Mouse (Mus musculus) forebrain, embryonic 10.5 days (tissue): Measurements from ENCODE around the gene Slc30a3. TPM values are rescaled to one million over a fixed set of nuclear protein-coding genes. Genes with fewer than 3 reads are reported as not detected.
"Not testable (repeated sequence)": the region's sequence is repeated elsewhere in the genome, so short reads cannot be mapped to it uniquely, and the experiment has no call there.

Source experiments
- DNase-seq: peaks from one replicate; pipeline ENCODE4 v3.0.0-alpha.2; 2017; ENCODE audit warnings: low spot score; ENCODE audit errors: extremely low spot score
- H3K27ac ChIP-seq: fragments of 300-500 bp; sonication (generic); 2 replicates; pipeline ENCODE4 v1.5.1; 2016; ENCODE audit warnings: mild to moderate bottlenecking
- H3K27me3 ChIP-seq: fragments of 300-500 bp; sonication (generic); 2 replicates; pipeline ENCODE4 v1.6.1; 2016; ENCODE audit warnings: mild to moderate bottlenecking; ENCODE audit not compliant: poor library complexity, severe bottlenecking
- H3K36me3 ChIP-seq: fragments of 300-500 bp; sonication (generic); replicated peaks from 2 replicates; pipeline ENCODE4 v1.6.1; 2016; ENCODE audit warnings: mild to moderate bottlenecking, moderate library complexity
- H3K4me1 ChIP-seq: fragments of 300-500 bp; sonication (generic); 2 replicates; pipeline ENCODE4 v1.6.1; 2016
- H3K4me3 ChIP-seq: fragments of 300-500 bp; sonication (generic); 2 replicates; pipeline ENCODE4 v1.5.1; 2016; ENCODE audit warnings: mild to moderate bottlenecking, moderate library complexity
- H3K9me3 ChIP-seq: fragments of 300-500 bp; sonication (generic); 2 replicates; pipeline ENCODE4 v1.6.1; 2016; ENCODE audit warnings: mild to moderate bottlenecking, moderate library complexity
- WGBS: fragments of 180-500 bp; shearing (Covaris S2); methylation state at CpG from one replicate; pipeline ENCODE4 v1.1.7; 2016; 5-methylcytosine and 5-hydroxymethylcytosine counted together
- polyA plus RNA-seq: library from polyadenylated mRNA; unstranded; fragments of >200 nt; fragmentation: Nextera tagmentation; extraction: Ambion mirVana; gene quantifications from 2 replicates; pipeline ENCODE4 v1.2.1, GENCODE M21; 2016

Gene Slc30a3
- polyA plus RNA-seq, 1 experiment from 2014 or later: 0.32 TPM

DNA sequence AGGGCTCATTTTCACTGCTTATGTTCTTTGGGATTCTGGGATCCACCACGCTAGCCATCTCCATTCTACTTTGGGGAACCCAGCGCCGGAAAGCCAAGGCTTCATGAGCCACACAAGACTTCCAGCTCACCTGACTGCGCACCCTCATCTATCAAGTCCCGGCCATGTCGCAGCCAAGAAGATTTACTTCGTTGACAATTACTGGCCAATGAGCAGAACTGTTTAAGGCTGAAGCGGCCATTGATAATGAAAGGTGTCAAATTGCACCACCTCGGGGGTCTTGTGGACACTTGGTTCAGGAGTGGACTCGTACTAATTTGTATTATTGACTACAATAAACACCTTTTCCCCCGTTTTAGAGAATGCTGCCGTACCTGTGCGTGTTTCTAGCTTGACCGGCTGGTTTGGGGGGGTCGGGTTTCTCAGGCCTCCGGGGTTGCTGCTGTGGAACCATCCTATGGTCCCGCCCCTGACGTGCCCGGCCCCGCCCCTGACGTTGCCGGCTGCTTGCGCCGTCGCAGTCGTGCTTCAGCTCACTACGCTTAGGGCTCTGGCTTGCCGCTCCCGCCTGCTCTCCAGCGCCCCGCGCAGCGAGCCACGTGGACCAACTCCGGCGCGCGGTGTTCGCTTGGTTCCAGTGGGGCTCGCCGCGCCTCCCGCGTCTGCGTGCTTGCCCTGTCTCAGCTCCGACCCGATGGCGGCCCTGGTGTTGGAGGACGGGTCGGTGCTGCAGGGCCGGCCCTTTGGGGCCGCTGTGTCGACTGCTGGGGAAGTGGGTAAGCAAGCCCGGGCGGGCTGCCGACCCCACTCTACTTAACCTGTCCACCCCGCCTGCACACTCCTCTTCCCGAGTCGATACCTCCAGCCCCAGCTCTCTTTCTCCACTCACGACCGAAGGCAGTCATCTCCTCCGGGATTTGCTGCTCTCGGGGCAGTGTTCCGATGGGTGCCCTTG, 53.5 kb downstream of the Slc30a3 start, which contains the start of gene Cad:
Cad (plus strand) TSS at position 520 of the 955 bp plus-strand sequence.
- no peaks in the 10 kb centered on the region for H3K9me3 ChIP-seq
- peak within 1 kb of the TSS; percentile 73 for H3K4me3 ChIP-seq
- H3K27me3 ChIP-seq: no peaks in the 10 kb centered on the region
- H3K36me3 ChIP-seq: peaks cover 41% of the 10 kb centered on the region
- H3K27ac ChIP-seq: peak within 1 kb of the TSS; percentile 93
- peaks cover 42% of the 10 kb centered on the region for H3K4me1 ChIP-seq
- peak; percentile 95 for DNase-seq
- under 1% methylated on average over 64 of the region's 64 CpGs for WGBS

DNA sequence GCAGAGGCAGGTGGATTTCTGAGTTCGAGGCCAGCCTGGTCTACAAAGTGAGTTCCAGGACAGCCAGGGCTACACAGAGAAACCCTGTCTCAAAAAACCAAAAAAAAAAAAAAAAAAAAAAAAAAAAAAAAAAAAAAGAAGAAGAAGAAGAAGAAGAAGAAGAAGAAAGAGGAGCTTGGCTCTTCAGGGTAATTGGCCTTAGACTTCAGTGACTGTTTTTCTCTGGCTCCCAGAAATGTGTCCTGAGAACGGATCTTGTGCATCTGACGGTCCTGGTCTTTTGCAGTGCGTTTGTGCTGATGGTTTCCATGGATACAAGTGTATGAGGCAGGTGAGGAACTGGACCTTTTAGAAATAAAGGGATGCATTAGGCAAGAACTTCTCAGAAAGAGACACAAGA, 54.3 kb downstream of the Slc30a3 start:
- Histone ChIP-seq H3K4me1 (peaks cover 48% of the 10 kb centered on the region), H3K27ac (peak overlapping the region; percentile 93), H3K36me3 (peaks cover 33% of the 10 kb centered on the region), H3K4me3 (peak overlapping the region; percentile 73)
- WGBS: 64% methylated on average over 4 of the region's 4 CpGs
- H3K27me3 ChIP-seq, H3K9me3 ChIP-seq, DNase-seq: not testable (repeated sequence)

DNA sequence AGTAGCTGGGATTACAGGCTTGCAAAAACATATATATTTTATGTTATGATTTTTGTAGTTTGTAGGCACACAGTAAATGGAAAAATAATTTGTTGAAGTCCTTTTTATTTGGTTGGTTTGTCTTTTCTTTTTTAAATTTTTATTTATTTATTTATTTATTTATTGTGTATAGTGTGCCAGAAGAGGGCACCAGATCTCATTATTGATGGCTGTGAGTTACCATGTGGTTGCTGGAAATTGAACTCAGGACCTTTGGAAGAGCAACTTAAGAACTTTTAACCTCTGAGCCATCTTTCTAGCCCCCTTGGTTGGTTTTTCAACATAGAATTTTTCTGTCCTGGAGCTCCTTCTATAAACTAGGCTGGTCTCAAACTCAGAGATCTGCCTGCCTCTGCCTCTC, 57.6 kb downstream of the Slc30a3 start:
- Histone ChIP-seq H3K27ac (no peak overlapping the region), H3K27me3 (no peaks in the 10 kb centered on the region), H3K36me3 (peaks cover 8% of the 10 kb centered on the region)

DNA sequence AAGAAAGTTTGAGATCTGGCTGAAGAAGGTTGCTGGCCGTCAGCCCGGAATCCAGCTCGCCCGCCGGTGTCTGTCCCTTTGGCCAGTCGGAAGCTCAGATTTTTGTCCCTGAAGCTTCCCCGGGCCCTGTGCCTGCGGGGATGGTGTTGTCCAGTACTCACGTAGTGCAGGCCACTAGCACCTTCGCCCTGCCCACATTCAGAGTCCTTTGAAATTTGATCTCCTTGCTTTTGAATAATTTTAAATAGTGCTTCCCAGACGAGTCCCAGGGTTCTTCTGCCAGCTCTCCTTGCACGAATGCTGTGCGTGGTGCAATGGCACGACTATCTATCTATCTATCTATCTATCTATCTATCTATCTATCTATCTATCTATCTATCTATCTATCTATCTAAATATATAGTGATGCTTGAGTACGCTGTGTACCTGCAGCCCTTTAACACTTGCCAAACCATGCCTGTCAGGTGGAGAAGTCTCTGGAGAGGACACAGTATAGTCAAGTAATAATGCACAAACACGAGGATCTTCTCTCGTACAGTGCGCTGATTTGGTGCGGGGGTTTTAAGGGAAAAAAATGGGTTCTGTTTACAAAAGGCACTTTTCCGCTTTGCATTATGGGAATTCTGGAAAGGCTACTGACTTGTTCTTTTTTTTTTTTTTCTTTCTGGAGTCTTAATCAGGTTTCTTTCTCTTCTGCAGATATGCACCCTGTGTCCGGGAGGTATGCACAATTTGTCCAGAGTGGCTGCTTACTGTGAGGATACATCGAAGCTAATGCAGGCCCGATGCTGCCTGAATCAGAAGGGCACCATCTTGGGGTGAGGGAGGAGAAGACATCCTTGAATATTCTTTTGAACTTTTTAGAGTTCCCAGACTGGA, 59.0 kb downstream of the Slc30a3 start, which contains the start of gene Slc5a6:
Slc5a6 (minus strand) TSS at position 162 of the 879 bp plus-strand sequence.
- WGBS: 1% methylated on average over 23 of the region's 23 CpGs
- DNase-seq: peak; percentile 53
- Histone ChIP-seq H3K4me3 (peak within 1 kb of the TSS; percentile 69), H3K36me3 (peaks cover 8% of the 10 kb centered on the region), H3K4me1 (peaks cover 28% of the 10 kb centered on the region), H3K27ac (peak within 1 kb of the TSS; percentile 90), H3K9me3 (no peaks in the 10 kb centered on the region), H3K27me3 (no peaks in the 10 kb centered on the region)

More for the DNA sequence above, 57.6 kb downstream of the Slc30a3 start:
- Histone ChIP-seq H3K4me3 (no peak overlapping the region), H3K9me3 (no peaks in the 10 kb centered on the region), H3K4me1 (peaks cover 40% of the 10 kb centered on the region)
- no peak for DNase-seq

DNA sequence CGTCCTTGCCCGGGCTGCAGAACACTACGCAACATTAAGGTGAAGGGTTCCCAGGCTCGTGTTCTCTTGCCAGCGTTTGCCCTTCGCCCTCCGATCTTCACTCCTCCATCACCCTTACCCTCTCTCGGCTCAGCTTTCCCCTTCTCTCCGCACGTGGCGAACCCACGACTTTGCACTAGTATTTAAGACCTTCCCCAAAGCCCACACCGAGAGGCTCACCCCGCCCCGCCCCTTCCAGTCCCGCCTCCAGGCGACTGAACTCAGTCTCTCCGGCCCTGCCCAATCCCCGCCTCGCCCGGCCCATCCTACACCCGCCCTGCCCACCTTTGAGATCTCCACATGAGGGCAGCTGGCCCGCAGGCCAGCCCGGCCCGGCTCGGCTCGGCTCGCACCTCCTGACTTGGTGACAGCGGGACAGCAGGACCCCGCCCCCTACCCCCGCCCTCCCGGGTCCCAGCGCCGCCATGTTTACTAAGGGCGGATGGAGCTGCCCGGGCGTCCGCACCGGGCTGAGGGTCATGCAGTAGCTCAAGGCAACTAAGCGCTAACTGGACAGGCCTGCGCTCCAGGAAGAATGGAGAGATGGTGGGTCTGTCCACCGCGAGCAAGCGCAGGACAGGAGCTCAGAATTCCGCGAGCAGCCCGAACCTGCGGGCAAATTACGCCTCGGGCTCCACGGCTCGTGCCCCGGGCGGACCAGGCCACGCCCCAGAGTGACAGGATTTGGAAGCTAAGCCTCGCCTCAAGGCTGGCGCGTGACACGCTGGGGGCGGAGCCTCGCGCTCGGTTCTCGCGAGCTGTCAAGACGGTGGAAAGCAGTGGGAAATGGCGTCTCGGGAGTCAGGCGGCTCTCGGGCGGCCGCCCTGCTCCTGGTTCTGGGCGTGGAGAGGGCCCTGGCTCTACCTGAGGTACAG, 59.9 kb downstream of the Slc30a3 start, which contains the start of gene Atraid:
Atraid (plus strand) TSS at position 465 of the 915 bp plus-strand sequence.
- WGBS: under 1% methylated on average over 73 of the region's 73 CpGs
- H3K4me3 ChIP-seq: peak within 1 kb of the TSS; percentile 69
- H3K27ac ChIP-seq: peak within 1 kb of the TSS; percentile 90
- H3K36me3 ChIP-seq: peaks cover 11% of the 10 kb centered on the region
- DNase-seq: peak; percentile 98
- no peaks in the 10 kb centered on the region for H3K27me3 ChIP-seq
- peaks cover 24% of the 10 kb centered on the region for H3K4me1 ChIP-seq
- H3K9me3 ChIP-seq: no peaks in the 10 kb centered on the region

DNA sequence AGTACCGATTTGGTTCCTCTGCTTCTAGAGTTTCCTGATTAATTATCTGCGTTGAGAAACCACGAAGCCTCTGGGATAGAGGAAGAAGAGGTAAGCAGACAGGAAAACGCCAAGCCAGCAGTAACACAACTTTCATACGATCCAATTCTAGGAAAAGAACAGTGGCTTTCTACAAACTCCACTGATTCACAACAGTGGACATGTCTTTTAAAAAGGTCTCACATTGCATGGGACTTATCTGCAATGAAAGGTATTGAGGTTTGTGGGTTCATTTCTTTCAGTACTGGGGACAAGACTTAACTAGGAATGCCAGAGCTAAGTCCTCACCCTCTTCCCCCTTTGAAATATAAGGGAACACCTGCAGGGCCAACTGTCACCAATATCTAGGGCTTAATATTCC, 61.0 kb downstream of the Slc30a3 start:
- H3K27ac ChIP-seq: no peak overlapping the region
- no peaks in the 10 kb centered on the region for H3K9me3 ChIP-seq
- 84% methylated on average over 5 of the region's 5 CpGs for WGBS
- DNase-seq: no peak
- peaks cover 14% of the 10 kb centered on the region for H3K36me3 ChIP-seq
- peaks cover 24% of the 10 kb centered on the region for H3K4me1 ChIP-seq
- H3K4me3 ChIP-seq: peak overlapping the region; percentile 69
- no peaks in the 10 kb centered on the region for H3K27me3 ChIP-seq

DNA sequence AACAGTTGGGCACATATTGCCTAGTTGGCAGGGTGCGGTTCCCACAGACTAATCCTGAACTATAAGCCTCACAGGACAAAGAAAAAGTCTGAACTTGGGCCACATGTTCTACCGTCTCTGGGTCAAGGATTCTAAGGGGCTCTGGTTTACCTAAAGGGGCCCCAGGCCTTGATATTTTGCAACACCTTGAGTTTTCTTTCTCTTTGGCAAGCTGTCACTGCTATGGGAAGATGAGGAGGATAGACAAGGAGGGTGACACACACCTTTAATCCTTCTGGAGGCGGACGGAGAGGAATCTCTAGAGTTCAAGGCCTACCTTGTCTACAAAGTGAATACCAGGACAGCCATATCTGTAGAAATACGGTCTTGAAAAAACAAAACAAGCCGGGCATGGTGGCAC, 61.6 kb downstream of the Slc30a3 start:
- Histone ChIP-seq H3K36me3 (peaks cover 21% of the 10 kb centered on the region), H3K9me3 (no peaks in the 10 kb centered on the region), H3K27me3 (no peaks in the 10 kb centered on the region), H3K27ac (no peak overlapping the region), H3K4me1 (peaks cover 24% of the 10 kb centered on the region), H3K4me3 (no peak overlapping the region)
- DNase-seq: no peak
- WGBS: 92% methylated on average over 6 of the region's 6 CpGs

DNA sequence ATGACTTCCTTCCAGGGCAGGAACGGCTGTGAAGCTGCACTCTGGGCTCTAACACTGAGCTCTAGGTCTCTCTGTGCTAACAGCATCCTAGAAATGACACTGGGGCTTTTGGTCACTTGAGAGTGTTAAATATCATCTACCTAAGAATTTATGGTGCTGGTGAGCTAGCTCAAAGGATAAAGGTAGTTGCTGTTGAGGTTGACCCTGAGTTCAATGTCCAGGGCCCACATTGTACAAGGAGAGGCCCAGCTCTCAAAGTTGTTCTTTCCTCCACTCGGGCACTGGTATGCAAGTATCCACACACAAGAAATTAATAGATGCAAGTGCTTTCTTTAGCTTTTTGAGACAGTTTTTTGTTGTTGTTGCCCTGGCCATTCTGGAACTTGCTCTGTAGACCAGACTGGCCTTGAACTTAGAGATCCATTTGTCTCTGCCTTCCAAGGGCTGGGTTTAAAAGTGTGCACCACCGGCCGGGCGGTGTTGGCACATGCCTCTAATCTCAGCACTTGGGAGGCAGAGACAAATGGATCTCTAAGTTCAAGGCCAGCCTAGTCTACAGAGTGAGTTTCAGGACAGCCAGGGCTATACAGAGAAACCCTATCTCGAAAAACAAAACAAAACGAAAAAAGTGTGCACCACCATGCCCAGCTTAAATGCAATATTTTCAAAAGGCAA, 69.7 kb downstream of the Slc30a3 start:
- no peaks in the 10 kb centered on the region for H3K9me3 ChIP-seq
- no peak overlapping the region for H3K4me3 ChIP-seq
- no peak overlapping the region for H3K27ac ChIP-seq
- H3K36me3 ChIP-seq: peaks cover 58% of the 10 kb centered on the region
- H3K4me1 ChIP-seq: no peaks in the 10 kb centered on the region
- no peak for DNase-seq
- WGBS: 90% methylated on average over 7 of the region's 7 CpGs
- H3K27me3 ChIP-seq: no peaks in the 10 kb centered on the region

DNA sequence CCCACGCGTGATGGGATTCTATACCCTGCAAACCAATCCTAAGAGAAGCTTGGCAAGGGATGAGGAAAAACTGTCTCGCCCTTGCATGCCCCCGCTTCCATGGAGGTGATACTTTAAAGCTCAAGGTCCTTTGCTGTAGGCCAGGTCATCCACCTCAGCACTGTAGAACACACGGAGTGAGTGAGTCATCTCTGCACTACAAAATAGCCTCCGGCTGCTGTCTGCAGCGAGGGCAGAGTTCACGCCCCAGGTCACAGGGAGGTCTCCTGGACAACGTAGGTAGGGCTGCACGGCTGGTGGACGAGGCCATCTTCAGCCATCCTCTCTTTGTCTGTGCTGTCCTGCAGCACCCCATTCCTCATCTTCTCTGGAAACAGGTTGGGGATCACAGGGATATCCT, 71.5 kb downstream of the Slc30a3 start:
- not testable (repeated sequence) for H3K4me1 ChIP-seq, H3K9me3 ChIP-seq, H3K27me3 ChIP-seq, DNase-seq, H3K4me3 ChIP-seq, H3K27ac ChIP-seq
- 89% methylated on average over 11 of the region's 11 CpGs for WGBS
- H3K36me3 ChIP-seq: peaks cover 43% of the 10 kb centered on the region
